Mouse (Mus musculus): ENCODE results near the gene Masp1. TPM values are rescaled to one million over a fixed set of nuclear protein-coding genes. Genes with fewer than 3 reads are reported as not detected.

The Masp1 gene
- total RNA-seq, 2 experiments from 2014 or later = 20.5 to 23.5 TPM

- no peak for DNase-seq
- intact Hi-C loops (cut with DNase I) = no loop called here
Measured at GRCm38 (mm10) chr16:23475651-23476050, 45.0 kb downstream of the Masp1 start.

DNA sequence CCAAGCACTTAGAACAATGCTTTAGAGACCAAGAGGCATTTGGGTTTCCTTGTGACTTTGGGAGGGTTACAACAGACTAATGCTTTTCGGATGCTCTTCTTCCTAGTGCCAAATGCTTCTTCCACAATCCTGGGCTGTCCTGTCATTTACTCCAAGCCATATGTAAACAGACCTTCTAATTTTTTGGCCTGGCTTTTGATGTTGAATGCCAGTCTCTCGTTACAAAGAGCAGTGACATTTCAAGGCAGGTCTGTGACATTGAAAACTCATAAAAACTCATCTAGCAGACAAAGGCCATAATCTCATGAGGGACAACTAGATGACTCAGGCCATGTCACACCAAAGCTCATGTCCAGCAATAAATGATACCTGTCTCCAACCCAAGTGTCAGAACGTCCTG, 48.6 kb downstream of the Masp1 start:
- no peak for DNase-seq
- intact Hi-C loops (cut with DNase I) = no loop called here

GRCm38 (mm10) chr16:23471551-23471950, 49.1 kb downstream of the Masp1 start:
- intact Hi-C loops (cut with DNase I) = no loop called here

DNA sequence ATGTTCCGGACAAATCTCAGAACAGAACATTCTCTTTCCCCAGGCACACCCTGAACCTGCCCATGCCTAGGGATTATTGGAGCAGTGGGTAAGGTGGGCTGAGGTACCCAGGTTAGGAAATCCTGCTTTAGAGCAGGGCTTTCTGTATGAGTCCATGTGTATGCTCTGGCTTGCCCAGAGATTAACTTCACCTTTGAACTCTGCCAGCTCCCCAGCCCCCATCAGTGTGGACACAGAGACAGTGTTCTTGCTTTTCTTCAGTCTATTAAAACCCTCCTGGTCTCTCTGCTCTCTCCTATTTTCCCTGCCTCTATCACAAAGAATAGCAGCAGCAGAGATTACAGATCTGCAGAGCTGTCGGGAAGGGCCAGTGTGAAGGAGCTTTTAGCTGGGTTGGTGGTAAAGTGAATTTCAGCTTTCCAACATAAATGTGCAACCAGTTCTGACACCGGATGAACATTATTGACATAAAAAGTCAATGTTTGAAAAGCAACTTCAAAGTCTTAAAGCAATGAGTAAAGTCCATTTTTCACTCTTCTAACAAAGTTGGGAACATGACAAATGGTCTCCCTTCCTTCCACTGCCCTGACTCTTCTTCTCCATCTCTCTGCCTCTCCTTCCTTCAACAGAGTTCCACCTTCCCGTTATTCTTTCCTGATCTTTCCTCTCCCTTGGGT, 56.8 kb downstream of the Masp1 start:
- no peak for DNase-seq
- intact Hi-C loops (cut with DNase I) = no loop called here

More at GRCm38 (mm10) chr16:23471551-23471950, 49.1 kb downstream of the Masp1 start:
- DNase-seq = no peak

- intact Hi-C loops (cut with DNase I) = no loop called here
- DNase-seq = no peak
Measured at GRCm38 (mm10) chr16:23458906-23459588, 61.6 kb downstream of the Masp1 start.

GRCm38 (mm10) chr16:23457338-23457737, 63.3 kb downstream of the Masp1 start:
- intact Hi-C loops (cut with DNase I) = no loop called here
- DNase-seq = no peak

- intact Hi-C loops (cut with DNase I) = no loop called here
- peak; percentile 60 to 72 for DNase-seq
Measured at GRCm38 (mm10) chr16:23456534-23456933, 64.1 kb downstream of the Masp1 start.

DNA sequence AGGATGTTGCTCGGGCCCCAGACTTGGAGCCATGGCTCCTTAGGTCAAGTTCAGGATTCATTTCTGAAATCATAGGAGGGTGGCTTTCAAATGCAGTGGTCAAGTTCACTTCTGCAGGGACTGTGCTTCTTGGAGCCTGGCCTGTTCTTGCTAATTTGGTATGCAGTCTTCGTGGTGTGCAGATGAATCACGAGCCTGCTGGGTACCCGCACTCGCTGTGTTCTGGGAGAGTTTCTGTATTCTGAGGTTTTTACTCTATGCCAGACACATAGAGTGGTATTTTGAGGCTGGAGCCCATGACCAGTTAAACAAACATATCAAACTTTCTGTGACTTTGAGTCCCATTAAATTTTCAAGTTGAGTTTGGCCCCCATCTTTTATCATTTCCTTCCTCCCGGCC, 66.2 kb downstream of the Masp1 start:
- intact Hi-C loops (cut with DNase I) = loop anchor here (5.0 kb wide), 2 partner anchors 43 to 498 kb away; no protein-coding TSS in a partner anchor

GRCm38 (mm10) chr16:23452476-23452875, 68.1 kb downstream of the Masp1 start:
- intact Hi-C loops (cut with DNase I) = loop anchor here (1.0 to 5.0 kb wide), 4 partner anchors 45 to 500 kb away; no protein-coding TSS in a partner anchor

More for the DNA sequence above, 66.2 kb downstream of the Masp1 start:
- no peak for DNase-seq

GRCm38 (mm10) chr16:23450816-23451215, 69.8 kb downstream of the Masp1 start:
- intact Hi-C loops (cut with DNase I) = loop anchor here (5.0 kb wide), 2 partner anchors 46 to 501 kb away; no protein-coding TSS in a partner anchor
- no peak for DNase-seq

More at GRCm38 (mm10) chr16:23452476-23452875, 68.1 kb downstream of the Masp1 start:
- peak; percentile 52 to 75 for DNase-seq

DNA sequence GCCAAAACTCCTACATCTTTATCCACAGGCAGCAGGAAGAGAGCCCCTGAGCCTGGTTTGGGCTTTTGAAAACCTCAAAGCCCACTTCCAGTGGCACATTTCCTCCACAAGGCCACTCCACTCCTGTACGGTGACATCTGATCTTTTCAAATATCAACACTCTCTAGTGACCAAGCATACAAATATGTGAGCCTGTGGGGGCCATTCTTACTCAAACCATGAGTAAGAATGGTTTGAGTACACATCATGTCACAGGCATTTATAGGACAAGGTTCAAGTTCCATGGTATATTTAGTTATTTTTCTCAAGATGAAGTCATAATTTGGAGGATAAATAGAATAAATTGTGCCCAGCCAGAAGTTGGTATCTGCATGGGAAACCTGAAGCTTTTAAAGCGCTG, 70.7 kb downstream of the Masp1 start:
- intact Hi-C loops (cut with DNase I) = loop anchor here (5.0 kb wide), 2 partner anchors 47 to 502 kb away; no protein-coding TSS in a partner anchor
- no peak for DNase-seq

- intact Hi-C loops (cut with DNase I) = no loop called here
- peak in 1 of 2 experiments; percentile 28 for DNase-seq
Measured at GRCm38 (mm10) chr16:23444231-23444630, 76.4 kb downstream of the Masp1 start.

- intact Hi-C loops (cut with DNase I) = no loop called here
- peak in 1 of 2 experiments; percentile 29 for DNase-seq
Measured at GRCm38 (mm10) chr16:23437404-23438166, 83.0 kb downstream of the Masp1 start.

DNA sequence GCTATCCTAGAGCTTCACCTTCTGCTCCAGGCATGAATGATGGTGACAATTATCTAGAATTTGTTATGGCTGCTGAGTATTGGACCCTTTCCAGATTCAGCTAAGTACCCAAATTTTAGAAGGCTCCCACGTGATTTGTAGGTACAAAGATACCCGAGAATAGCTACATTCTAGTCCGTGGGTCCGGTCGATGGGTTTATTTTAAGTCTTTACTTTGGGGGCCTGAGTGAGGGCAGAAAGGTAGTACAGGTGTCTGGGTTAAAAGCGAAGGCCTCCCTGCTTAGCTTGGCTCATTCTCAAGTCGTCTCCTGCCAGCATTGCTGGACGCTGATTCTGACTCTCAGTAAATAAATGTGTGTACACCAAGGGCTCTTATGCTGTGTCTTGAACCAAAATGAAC, 90.6 kb downstream of the Masp1 start:
- DNase-seq = no peak
- intact Hi-C loops (cut with DNase I) = no loop called here

DNA sequence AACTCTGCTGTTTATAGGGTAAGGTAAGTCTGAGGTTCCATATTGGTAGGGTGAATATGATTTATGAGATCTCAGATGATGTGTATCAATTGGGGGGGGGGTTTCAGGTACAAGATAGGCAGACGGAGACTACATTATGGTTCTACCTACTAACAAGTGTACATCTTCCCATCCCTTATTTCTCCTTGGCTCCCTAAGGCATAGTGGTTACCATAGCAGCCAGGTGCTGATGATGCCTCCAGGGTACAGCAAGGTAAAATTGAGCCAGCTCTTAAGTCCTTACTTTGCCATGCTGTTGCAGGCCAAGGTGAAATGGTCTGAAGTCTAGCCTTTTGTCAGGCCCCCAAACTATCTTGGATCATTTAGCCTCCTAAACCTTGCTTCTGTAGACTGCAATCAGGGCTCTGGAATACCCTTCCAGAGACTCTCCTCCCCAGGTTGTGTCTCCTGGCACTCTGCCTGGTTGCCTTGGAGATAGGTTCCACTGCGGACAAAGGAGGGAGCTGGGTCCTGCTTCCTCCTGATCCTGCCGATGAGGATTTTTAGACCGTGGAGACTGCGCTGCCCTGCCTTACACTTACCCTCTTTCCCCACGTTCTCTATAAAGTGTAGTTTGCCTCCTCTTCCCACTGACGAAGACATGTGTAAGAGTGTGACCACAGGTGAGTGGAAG, 91.8 kb downstream of the Masp1 start, which contains the start of gene Rtp1:
TSS of gene Rtp1 (plus strand) at position 487 of the 673 bp plus-strand sequence.
- intact Hi-C loops (cut with DNase I) = no loop called here
- DNase-seq = no peak

DNA sequence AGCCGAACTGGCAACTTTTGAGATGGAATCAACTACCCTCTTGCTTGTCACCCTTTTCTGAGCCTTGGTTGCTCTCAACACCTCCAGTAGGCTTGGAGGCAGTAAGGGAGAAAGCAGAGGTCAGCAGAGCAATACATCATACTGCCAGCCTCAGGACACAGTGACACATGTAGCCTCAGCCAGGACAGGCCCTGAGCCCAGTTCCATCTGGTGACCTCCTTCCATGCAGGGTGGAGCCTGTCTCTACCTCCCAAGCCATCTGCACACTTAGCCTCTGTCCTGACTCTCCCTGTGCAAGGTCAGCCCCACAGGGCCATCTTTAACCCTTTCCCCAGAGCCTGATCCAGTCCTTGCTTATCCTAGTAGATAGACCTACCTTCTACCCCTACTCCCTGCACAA, 92.9 kb downstream of the Masp1 start:
- intact Hi-C loops (cut with DNase I) = no loop called here
- no peak for DNase-seq

GRCm38 (mm10) chr16:23423825-23424224, 96.8 kb downstream of the Masp1 start:
- intact Hi-C loops (cut with DNase I) = no loop called here

DNA sequence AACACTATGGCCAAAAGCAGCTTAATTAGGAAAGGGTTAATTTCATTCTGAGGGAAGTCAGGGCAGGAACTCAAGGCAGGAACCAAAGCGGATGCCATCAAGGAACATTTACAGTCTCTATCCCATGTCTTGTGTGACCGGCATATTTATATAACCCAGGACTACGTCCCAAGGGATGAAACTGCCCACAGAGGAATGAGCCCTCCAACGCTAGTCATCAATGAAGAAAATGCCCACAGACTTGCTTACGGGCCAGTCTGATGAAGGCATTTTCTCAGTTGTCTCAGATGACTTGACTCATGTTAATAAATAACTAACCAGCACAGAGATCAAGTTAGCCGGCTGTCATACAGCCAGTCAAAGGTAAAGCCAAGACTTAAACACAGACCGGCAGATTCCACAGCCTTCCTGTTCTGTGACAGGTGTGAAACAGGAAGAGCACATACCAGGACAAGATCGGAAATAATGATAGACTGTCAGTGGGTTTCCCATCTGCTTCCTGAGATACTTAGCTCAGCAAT, 101.0 kb downstream of the Masp1 start:
- DNase-seq = no peak
- intact Hi-C loops (cut with DNase I) = no loop called here

More at GRCm38 (mm10) chr16:23423825-23424224, 96.8 kb downstream of the Masp1 start:
- DNase-seq = no peak

GRCm38 (mm10) chr16:23417456-23418240, 103.0 kb downstream of the Masp1 start:
- intact Hi-C loops (cut with DNase I) = no loop called here
- no peak for DNase-seq

Data from heart, postnatal 14 days (tissue).